Mouse (Mus musculus): ENCODE measurements at regions not wholly inside any gene's neighbourhood (a gene's known extent, or its start where the extent isn't known, plus 50 kb on each side); places are given as distances from the start of the nearest gene placed in this dataset.

DNA sequence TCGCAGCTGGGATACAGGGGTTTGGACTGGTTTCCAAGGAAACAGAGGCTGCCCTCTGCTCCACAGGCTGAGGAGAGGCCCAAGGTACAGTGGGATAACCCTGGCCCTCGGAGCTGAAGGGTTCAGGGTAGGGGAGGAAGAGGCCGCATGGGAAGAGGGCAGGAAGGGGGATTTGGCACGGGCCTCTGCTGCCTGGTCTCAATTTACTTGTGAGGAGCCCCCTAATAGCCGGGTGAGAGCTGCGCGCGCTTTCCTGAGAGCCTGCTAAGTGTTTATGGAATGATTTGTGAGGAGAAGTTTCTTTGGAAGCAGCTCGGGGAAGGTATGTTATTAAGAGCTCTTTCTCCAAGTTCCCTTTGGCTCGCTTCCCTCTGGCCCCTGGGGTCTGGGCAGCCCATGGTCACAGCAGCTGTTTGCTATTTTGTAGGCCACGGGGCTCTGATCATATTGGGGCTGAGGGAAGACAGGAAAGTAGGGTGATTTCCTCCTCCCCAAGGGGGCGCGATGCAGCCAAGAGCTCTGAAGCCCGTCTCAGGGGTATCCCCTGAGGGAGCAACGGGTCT, 50.5 kb upstream of the Wnt11 start:
- TF ChIP-seq POLR2A (IDR thresholded peaks at IDR 0.05; ENCODE audit: borderline replicate concordance, insufficient read depth, low read length) = no peak
- no peak for TF ChIP-seq CTCF (IDR thresholded peaks at IDR 0.05; ENCODE audit: borderline replicate concordance, insufficient read depth, low read depth, low read length)

All from cerebellum, adult 2 months (tissue).